Mouse (Mus musculus) lung, postnatal 25 days (tissue): ENCODE results near the gene Dolk.

ENCODE experiments used
- DNase-seq: peaks from one replicate; pipeline ENCODE4 v3.0.0; 2022; ENCODE audit warnings: low spot score

Dolk gene

DNA sequence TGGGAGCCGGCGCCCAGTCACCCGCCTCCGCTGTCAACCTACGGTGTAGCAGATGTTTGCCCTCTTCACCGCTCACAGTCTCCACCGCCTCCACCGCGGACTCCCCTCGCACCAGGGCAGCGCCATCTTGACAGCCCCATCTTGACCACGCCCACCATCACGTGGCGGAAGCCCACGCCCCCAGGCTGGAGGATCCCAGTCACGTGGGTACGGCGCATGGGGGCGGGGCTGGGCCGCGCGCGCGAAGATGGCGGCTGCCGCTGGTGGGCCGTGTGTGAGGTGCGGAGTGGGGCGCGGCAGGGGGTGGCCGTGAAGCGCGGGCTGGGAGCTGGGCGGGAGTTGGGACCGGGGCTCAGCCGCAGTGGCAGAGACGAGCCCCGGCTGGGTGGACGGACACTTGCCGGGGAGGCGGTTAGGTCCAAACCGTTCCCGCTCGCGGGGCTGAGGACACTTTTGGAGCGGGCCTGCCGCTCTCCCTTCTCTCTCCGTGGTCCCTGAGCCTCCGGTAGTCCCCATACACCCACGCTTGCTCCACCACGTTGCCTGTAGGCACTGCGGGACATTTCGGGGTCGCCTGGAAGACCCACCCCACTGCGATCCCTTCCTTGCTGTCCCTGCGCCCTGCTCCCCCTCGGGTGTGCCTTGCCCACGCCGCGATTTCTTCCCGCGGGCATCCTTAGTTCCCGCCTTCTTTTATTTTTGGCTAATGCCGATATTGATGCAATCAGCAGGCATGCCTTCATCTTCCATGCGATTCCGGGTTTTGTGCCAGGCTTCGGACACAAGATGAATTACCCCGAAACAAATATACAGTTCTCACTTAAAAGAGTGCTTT, at the start of gene Dolk, which contains the start of gene Nup188:
Gene Dolk, minus strand, starts transcription at position 143 of the 835 bp plus-strand sequence.
Gene Nup188, plus strand, starts transcription at position 206 of the 835 bp plus-strand sequence.
- DNase-seq: peak; percentile 95

DNA sequence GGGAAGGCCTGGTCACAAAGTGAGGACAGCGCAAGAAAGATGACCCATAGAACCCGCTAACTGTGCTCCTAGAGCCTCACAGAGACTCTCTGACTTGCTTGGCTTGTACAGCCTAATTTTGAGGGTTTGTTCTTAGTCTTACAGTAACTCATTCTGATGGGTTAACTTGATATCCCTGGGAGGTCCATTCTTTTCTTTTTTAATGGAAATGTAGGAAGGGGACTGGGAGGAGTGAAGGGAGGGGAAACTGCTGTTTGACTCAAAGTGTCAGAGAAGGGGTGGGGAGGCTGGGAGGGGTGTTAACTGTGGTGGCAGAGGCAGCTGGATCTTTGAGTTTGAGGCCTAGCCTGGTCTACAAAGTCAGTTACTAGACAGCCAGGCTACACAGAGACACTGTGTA, 49.2 kb upstream of the Dolk start:
- no peak for DNase-seq

DNA sequence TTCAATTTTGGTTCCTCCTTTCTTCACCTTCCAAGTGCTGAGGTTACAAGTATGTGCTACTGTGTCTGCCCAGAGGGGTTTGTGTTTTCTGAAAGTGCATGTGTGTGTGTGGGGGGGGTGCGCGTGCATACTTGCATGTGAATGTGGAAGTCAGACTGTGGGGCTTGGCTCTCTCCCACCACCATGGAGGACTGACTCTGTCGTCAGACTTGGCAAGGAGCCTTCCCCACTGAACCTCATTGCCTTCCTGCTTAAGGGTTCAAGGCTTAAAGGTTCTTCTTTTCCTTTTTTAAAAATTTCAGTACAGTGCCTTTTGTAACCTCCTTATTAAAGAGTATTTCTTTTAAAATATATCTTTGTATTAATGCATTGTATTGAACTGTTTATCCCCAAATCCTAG, 42.7 kb upstream of the Dolk start:
- no peak for DNase-seq

DNA sequence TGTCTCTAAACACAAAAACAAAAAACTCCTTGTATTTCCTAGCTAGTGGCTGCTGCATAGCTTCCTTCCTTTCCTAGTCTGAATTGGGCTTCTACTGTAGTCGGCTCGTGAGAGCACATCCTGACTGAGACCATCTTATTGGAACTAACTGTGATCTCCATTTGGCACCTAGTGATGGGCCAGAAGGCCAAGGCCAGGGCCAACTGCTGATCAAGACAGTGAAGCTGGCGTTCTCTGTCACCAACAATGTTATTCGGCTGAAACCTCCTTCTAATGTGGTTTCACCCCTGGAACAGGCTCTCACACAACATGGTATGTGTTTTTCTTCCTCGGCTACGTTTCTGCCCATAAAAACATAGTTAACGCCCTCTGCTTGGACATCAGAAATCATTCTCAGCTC, 41.1 kb upstream of the Dolk start:
- no peak for DNase-seq

DNA sequence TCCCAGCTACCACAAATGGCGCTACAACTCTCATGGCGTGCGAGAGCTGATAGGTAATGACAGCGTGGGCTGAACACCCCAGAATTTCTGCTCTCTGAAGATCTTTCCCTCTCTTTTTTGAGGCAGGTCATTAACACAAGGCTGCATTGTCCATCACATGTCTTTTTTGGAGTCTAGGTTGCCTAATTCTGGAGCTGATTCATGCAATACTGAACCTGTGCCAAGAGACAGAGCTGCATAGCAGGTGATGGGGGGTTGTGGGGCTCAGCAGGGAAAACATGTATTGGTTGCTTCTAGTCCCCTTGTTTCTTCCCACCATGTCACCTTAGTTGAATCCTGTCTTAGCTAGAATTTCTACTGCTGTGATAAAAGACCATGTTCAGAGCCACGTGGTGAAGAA, 39.2 kb upstream of the Dolk start:
- DNase-seq: no peak

DNA sequence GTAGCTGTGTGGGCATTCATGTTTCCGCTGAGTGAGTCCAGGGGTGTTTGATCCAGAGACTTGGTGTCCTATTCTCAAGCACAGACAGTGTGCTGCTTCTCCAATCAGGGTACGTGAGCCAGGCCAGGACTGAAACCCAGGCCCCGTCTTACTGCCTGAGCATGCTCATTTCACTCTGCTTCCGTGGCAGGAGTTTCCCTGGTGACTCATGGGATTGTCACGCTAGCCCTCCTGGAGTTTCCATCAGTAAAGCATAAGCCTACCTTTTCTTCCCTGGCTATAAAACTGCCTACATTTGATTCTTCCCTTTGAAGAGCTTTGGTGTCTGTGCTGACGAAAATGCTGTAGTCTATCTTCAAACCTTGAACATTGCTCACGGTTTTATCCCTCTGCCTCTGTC, 37.0 kb upstream of the Dolk start:
- DNase-seq: no peak

DNA sequence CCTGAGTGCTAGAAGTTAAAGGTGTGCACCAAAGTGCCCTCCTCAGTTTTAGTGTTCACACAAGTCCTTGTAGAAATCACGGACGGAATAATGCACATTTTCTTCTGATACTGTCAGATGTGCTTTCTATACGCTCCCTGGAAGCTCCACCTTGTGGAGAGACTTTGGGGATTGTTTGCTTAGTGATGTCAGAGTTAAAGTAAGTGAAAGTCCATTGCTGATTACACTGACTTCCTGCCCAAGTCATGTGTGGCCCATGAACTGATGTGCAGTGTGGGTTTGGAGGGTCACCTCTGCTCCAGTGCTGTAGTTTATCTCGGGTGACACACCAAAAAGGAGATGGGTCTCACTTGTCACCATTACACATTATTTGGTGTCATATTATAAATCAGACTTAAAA, 33.1 kb upstream of the Dolk start:
- no peak for DNase-seq

DNA sequence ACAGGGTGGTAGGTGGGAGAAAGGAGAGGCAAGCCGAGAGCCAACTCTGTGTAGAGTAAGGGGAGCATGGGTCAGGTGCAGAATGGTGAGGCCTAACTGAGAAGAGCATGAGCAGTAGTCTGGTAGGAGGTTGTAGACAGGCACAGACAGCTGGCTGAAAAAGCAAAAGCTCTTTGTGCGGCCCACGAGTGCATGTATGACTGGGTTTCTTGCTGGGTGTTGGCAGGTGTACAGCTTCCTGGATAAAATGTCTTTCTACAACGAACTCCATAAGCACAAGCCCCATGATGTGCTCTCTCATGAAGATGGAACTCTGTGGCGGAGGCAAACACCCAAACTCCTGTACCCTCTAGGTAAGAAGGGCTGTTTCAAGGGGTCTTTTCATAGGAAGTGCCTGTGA, 30.8 kb upstream of the Dolk start:
- no peak for DNase-seq

DNA sequence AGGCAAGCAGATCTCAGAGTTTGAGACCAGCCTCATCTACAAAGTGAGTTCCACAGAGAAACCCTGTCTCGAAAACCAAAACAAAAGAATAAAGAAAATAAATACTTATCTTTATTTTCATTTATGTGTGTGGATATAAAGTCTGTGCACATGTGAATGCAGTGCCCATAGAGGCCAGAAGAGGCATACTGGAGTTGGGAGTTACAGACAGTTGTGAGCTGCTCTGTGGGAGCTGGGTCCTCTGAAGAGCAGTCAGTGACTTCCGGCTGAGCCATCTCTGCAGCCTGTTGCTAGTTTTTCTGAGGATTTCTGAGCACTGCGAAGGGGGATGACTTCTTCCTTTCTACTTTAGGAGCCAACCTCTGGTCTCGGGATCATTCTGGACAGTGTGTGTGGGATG, 30.0 kb upstream of the Dolk start:
- no peak for DNase-seq

DNA sequence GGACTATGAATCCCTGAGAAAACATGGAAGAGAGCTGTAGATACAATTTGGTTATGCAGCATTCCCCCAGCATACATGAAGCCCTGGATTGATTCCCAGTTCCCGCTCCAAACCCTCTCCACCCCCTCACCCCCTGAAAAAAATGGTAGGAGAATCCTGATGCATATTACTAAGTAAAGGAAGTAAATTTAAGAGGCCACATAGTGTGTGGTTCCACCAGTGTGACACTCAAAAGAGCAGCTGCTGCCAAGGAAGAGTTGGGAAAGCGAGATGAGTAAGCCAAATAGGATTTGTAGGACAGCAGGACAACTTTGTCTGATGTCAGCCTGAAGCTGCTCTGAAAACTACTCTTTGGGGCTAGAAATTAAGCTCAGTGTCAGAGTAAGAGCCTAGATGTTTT, 25.3 kb upstream of the Dolk start:
- DNase-seq: no peak

DNA sequence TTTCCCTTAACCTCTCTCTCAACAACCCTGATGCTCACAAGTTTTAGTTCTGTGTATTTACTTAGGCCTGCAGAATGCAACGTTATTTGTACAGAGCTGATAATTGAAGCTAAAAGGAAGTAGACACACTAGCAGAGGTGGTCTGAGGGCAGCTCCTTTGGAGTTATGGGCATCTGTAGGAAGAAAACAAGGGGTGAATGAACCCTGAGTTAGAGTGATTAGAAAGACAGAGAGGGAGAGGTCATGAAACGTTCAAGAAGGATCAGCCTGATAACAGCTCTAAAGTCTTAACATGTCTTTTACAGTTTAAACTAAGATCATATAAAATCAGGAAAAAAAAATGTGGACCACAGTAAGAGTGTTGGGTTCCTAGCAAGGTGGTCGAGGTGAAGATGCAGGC, 23.2 kb upstream of the Dolk start:
- no peak for DNase-seq

DNA sequence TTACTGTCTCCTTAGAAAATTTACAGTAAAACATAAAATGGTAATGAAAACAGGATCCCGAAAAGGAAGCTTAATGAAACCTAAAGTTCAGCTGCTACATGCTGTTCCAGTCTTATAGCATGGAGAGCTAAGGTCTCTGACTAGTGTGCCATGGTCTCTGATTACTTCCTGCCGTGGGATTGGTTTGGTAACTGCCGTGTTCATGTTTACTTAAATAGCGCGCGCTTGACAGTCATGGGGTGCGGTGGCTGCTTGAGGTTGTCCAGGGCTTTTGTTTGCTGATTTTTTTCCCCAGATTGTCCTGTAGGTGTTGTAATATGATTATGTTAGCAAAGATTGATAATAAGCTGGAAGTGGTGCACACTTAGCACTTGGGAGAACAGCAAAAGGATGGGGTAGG, 20.0 kb upstream of the Dolk start:
- DNase-seq: no peak

DNA sequence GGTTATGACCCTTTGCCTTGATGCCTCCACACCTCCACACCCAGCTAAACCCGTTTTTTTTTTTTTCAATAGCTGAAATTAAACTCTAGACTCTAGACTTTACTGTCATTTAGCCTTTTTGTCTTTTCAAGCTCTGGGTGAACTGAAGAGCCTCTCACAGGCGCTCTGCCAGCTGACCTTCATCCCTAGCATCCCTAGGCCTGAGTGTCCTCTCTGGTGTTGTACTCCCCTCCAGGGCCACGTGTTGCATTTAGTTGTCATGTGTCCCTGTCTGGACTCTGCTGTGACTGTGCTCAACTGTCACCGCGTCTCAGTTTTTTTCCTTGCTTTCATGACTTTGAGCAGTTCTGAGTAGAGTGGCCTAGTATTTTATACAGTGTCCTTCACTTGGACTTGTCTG, 13.8 kb upstream of the Dolk start:
- no peak for DNase-seq

DNA sequence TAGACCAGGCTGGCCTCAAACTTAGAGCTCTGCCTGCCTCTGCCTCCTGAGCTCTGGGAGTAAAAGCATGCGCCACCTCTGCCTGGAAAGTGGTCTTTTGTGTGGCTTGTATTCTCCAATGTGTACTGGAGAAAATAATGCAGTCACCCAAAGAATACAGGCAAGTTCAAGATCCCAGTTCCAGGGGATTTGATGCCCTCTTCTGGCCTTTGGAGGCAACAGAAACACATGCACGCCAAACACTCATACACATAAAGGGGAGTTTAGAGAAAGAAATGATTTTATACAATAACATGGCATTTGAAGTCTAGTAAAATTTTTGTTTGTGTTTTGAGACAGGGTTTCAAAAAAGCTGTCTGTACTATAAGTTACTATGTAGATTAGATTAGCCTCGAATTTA, 13.4 kb upstream of the Dolk start:
- DNase-seq: no peak

DNA sequence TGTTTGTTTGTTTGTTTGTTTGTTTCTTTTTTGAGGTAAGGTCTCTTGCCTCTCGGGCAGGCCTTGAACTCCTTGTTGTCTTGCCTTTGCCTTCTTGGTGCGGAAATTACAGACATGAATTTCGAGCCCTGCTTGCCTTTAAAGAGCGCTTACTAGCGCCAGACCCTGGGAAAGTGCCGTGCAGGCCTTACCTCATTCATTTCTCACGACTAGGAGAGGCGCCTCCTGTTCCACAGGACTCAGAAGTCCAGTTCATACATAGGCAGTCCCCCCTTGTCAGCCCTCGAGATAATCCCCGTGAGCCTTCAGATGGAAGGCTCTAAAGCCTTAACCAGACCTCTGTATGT, 866 bp upstream of the Dolk start:
- DNase-seq: no peak

DNA sequence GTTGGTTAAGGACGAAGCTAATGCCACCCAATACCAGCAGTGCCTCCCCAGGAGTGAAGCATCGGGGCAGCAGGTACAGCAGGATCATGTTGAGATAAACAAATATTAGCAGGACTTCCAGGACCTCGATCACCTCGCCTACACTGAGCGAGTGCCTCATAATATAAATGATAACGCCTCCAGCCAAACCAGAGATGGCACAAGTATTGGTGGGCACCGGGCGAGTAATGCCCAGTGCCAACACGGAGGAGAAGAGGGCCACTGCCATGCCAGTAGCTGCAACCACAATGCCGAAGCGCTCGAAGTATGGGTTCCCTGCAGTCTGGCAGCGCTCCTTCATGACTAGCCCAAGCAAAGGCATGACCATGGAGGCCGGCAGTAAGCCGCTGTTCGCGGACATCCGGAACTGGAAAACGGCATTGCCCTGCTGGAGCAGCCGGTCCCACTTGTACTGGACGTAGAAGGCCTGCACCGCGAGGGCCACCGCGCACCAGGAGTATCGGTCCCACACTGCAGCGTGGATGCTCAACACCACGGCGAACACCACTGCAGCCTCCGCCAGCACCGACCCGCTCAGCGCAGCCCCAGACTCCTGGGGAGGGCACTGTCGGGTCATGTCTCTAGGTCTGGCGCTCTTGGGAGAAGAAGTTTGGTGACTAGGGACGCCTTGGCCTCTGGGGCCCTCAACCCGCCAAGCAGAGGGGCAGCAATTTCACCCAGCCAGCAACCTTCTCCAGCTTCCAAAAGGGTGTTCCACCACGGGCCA, 535 bp downstream of the Dolk start:
- DNase-seq: no peak

DNA sequence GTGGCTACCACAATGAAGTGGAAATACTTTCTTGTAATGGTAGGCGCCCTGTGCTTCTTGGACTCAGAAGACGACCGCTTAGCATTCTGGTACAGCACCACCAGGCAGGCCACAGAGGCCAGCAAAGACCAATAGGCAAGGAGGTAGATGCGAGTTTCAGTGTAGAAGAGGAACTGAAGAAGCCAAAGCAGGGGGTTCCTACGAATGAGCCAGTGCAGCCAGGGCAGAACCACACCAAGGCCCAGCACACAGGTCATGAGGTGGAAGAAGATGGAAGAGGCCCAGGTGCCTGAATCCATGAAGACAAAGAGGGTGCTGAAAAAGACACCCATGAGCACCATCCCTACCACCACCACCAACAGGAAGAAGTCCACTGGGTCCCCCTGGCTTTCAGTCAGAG, 1.1 kb downstream of the Dolk start:
- DNase-seq: no peak

DNA sequence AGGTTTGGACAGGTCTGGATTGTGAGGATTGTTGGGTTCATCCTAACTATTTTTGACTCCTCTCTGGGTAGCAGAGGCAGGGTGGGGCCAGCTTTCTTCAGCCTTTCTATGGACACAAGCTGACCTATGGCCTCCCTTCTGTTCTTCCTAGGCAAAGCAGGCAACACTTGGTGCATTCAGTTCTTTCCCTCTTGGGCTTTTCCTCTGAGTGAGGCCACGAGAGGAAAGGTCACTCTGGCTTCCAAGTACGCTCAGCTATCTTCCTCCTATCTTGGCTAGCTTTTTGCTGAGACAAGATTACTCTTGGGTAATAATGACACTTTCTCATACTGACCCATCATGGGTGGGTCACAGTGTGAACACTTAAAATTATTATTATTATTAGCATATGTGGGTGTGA, 2.9 kb downstream of the Dolk start:
- DNase-seq: no peak

DNA sequence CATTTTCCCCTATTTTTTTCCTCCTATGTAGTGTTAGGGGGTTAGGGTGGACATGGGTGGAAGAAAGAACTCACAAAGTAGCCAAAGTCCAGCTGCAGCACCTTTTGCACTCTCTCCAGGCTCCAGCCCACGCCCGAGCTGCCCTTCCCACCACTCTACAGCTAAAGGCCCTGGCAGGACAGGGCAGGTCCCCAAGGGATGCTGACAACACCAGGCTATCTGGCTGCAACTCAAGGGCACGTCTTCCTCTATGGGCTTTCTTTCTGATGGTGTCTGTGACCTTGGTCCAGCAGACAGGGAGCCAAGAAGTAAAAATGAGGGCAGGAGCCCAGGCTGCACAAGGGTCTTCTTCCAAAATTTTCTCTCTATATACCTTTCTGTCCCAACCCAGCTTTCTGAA, 4.5 kb downstream of the Dolk start:
- no peak for DNase-seq

DNA sequence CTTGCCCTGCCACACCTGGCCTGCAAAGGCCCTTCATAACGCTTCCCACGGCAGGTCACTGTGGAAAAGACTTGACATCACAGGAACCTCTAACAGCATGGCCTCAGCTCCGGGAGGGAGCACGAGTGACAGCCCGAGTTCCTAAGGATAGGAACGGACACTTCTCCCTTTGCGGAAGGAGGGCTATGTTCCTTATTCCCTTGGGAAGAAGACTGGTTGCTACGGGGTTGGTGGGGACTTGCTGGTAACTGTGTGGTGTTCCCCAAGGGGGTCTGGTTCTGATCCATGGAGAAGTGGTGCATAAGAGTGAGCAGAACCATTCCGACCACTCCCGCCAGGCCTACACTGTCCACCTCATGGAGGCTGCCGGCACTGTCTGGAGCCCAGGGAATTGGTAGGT, 5.4 kb downstream of the Dolk start, which contains the start of gene Gm28038:
Gene Gm28038, plus strand, starts transcription at position 301 of the 400 bp plus-strand sequence.
- DNase-seq: no peak

DNA sequence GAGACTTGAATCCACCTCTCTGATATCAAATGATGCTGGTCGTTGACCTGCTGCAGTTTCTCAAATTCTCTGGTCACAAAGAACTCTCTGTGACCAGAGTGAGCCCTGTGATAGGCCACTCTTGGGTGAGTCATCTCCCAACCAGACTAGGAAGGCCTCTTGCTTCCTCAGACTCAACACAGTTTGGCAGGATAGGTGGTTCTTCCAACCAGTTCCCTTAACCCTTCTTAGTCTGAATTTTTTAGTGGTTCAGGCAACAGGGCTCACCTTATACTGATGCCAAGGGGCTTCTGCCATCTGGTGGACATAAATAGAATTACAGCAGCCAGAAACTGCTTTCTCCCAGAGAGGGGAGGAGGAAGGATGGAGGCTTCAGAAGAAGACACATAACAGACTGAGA, 16.0 kb downstream of the Dolk start:
- peak; percentile 90 for DNase-seq

DNA sequence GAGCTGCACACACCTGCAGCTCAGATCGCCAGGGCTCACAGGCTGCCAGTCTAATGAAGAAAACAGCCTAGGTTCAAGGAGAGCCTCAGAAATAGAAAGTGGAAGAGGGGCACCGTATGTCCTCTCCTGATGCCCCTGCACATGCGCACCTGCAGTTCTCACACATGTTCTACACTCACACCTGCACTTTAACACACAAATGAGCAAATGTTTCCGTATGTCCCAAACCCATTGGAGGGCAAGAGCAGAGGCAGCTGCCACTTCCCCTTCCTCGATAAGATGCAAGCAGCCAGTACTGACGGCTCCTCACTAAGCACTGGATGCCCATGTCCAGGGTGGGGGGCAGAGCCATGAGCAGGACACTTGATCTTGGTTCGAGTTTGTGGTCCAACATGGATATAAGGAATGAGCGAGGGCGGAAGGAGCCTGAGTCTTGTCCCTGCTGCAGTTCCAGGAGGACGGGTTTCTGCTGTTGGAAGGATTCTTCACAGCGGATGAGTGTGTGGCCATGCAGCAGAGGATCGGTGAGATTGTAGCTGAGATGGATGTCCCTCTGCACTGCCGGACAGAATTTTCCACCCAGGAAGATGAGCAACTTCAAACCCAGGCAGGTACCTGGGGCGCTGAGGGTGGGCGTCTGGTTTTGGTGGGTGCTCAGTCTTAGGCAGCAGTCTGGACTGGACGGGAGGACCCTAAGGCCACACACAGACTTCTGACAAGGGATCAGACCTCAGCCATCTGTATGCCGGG, 16.7 kb downstream of the Dolk start:
- DNase-seq: no peak

DNA sequence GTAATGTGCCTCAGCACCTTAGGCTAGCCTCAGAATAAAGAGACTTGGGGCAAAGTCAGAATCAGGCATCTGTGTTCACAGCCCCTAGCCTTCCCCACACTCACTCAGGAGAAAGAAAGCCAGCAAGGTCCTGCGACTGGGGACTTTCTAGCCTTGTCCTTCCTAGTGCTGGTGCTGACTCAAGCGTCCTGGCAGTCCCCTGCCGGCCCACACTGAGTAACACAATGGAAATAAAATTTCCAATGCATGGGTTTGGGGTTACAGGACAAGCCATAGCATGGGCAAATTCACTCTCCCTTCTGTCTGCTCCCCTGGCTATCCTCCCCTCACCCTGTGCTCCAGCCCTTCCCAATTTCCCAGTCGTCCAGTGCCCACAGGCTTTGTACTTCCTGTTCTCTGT, 17.8 kb downstream of the Dolk start:
- DNase-seq: no peak
